8 mouse cellular contexts compared by ENCODE assay signal in genomic region chr4:22358487-22358886, GRCm38 (mm10). TPM values are rescaled to one million over a fixed set of nuclear protein-coding genes. Genes with fewer than 3 reads are reported as not detected.
DNase-seq lines count a peak whose midpoint lies in the region; ATAC-seq and TF ChIP-seq lines count a peak whose summit lies in the region.

No protein-coding gene starts in this region.

- peak; percentile 29 for DNase-seq in gastrocnemius, adult 18-20 months (ENCODE audit: low spot score)
- no peak for DNase-seq in gastrocnemius, postnatal 25 days
- no peak for DNase-seq in G1E (ENCODE audit: low spot score)
- peak; percentile 4 for DNase-seq in lung, postnatal 36 days
- no peak for DNase-seq in layer of hippocampus, adult 9-10 months (ENCODE audit: low spot score)
- DNase-seq in layer of hippocampus, adult 8-10 months (ENCODE audit: low spot score in 2 of 2) = no peak
- no peak for DNase-seq in left cerebral cortex, postnatal 10 days (ENCODE audit: extremely low spot score in 1 of 2, low spot score in 2 of 2)

- peak overlapping the region; percentile 92; the same call in 1 of the 2 replicates for H3K4me3 ChIP-seq in G1E (ENCODE audit: low read depth, low read length)
- H3K4me3 ChIP-seq in heart, embryonic 14.5 days (ENCODE audit: control insufficient read depth in 1 of 2, insufficient read depth in 1 of 2, low read depth in 1 of 2, low read length in 2 of 2) = peak overlapping the region in 1 of 2 experiments; percentile 72; a peak in 3 of 4 replicates

- no peak overlapping the region; the same call in 1 of the 2 replicates for H3K9ac ChIP-seq in heart, embryonic 14.5 days (ENCODE audit: low read length)

- intact Hi-C loops in left cerebral cortex, postnatal 10 days (cut with DNase I) = no loop called here

- H3K4me2 ChIP-seq in heart, embryonic 14.5 days (ENCODE audit: low read length) = peak overlapping the region; percentile 70

- peaks cover 21% of the 10 kb centered on the region for H3K4me1 ChIP-seq in G1E (ENCODE audit: insufficient read depth, low read depth, low read length)
- H3K4me1 ChIP-seq in heart, embryonic 14.5 days (ENCODE audit: control insufficient read depth in 2 of 2, insufficient read depth in 2 of 2, low read length in 2 of 2) = peaks cover 9 to 10% of the 10 kb centered on the region in 2 experiments

- TF ChIP-seq CTCF in G1E (IDR thresholded peaks at IDR 0.05; ENCODE audit: low read depth, low read length) = no peak

- H3K27ac ChIP-seq in heart, embryonic 14.5 days (replicated peaks in 1 of 2; ENCODE audit: control insufficient read depth in 1 of 2, insufficient read depth in 1 of 2, low read depth in 2 of 2, low read length in 2 of 2) = peak overlapping the region in 1 of 2 experiments; percentile 94; a peak in 1 of 4 replicates

- peaks cover 11% of the 10 kb centered on the region for H3K36me3 ChIP-seq in G1E (replicated peaks)
- no peaks in the 10 kb centered on the region for H3K36me3 ChIP-seq in heart, embryonic 14.5 days (ENCODE audit: control insufficient read depth, insufficient read depth, low read length)

- WGBS in heart, embryonic 14.5 days = 67% methylated on average over 10 of the region's 10 CpGs

- no peaks in the 10 kb centered on the region for H3K27me3 ChIP-seq in G1E (ENCODE audit: insufficient read depth, low read length)
- H3K27me3 ChIP-seq in heart, embryonic 14.5 days (ENCODE audit: control insufficient read depth, insufficient read depth, low read length) = no peaks in the 10 kb centered on the region

- H3K9me3 ChIP-seq in G1E (replicated peaks) = peaks cover 4% of the 10 kb centered on the region
- H3K9me3 ChIP-seq in heart, embryonic 14.5 days (ENCODE audit: control insufficient read depth, low read length) = no peaks in the 10 kb centered on the region

- ATAC-seq in G1E (ENCODE audit: extremely low read depth, insufficient number of reproducible peaks, low FRiP score, poor library complexity, severe bottlenecking) = no peak
- no peak for ATAC-seq in heart, embryonic 14.5 days (ENCODE audit: insufficient number of reproducible peaks, insufficient read depth, low FRiP score, low read depth)

RNA-seq across cellular contexts. Expression of gene Fbxl4, which starts 1.1 kb away (rescaled TPM):
- total RNA-seq in gastrocnemius, adult 18-20 months (2021) = 10 to 100 TPM; 22.1 to 27.6 TPM
- total RNA-seq in gastrocnemius, postnatal 25 days (2021) = 10 to 100 TPM; 12.8 to 13.0 TPM
- total RNA-seq in G1E (2014; fragmentation: Nextera tagmentation) (15.4 and 16.4 TPM in 2 replicates), G1E (2017) (10.3 and 10.5 TPM in 2 replicates)
- polyA plus RNA-seq in G1E (2012) = 1.4 and 1.7 TPM in 2 replicates
- polyA plus RNA-seq in heart, embryonic 14.5 days (2014; fragmentation: Nextera tagmentation; extraction: Ambion mirVana) = 12.6 and 13.5 TPM in 2 replicates
- 10 to 100 TPM; 15.5 to 19.6 (median 18.6) TPM for total RNA-seq in layer of hippocampus, adult 8-10 months (2022)
- 10 to 100 TPM; 12.6 to 13.9 TPM for total RNA-seq in left cerebral cortex, postnatal 10 days (2021)

Comparison
In these comparisons a context has a peak if more than half of its experiments do, and no peak if none do; other contexts are left out.
1. DNase-seq: peak in gastrocnemius, adult 18-20 months (single experiment) and lung, postnatal 36 days (single experiment); none in gastrocnemius, postnatal 25 days (single experiment), G1E (single experiment), layer of hippocampus, adult 9-10 months (single experiment), layer of hippocampus, adult 8-10 months (0 of 2) and left cerebral cortex, postnatal 10 days (0 of 2).